Mouse (Mus musculus) ES-CJ7 (cell line): ENCODE results near the gene Midn.

Source experiments
- DNase-seq: peaks from one replicate; pipeline ENCODE4 v3.0.0; 2011; ENCODE audit warnings: low read depth, low spot score

Midn gene

GRCm38 (mm10) chr10:80129846-80130245 is 18.2 kb upstream of the Midn start:
- no peak for DNase-seq

- DNase-seq, result no peak
Measured at GRCm38 (mm10) chr10:80130403-80131031, 17.6 kb upstream of the Midn start.

- peak; percentile 78 for DNase-seq
Measured at GRCm38 (mm10) chr10:80131316-80131951, 16.6 kb upstream of the Midn start.

- no peak for DNase-seq
Measured at GRCm38 (mm10) chr10:80131952-80132350, 16.1 kb upstream of the Midn start.

GRCm38 (mm10) chr10:80133226-80133849 is 14.7 kb upstream of the Midn start:
- no peak for DNase-seq

GRCm38 (mm10) chr10:80134421-80134820 is 13.7 kb upstream of the Midn start:
- DNase-seq, result no peak

GRCm38 (mm10) chr10:80135161-80135560 is 12.9 kb upstream of the Midn start:
- no peak for DNase-seq

- DNase-seq, result no peak
Measured at GRCm38 (mm10) chr10:80135641-80136040, 12.4 kb upstream of the Midn start.

- DNase-seq, result no peak
Measured at GRCm38 (mm10) chr10:80136179-80136951, 11.7 kb upstream of the Midn start.

- peak; percentile 53 for DNase-seq
Measured at GRCm38 (mm10) chr10:80136952-80137625, 11.0 kb upstream of the Midn start.

- DNase-seq, result no peak
Measured at GRCm38 (mm10) chr10:80137626-80138552, 10.2 kb upstream of the Midn start.

GRCm38 (mm10) chr10:80138553-80139438 is 9.3 kb upstream of the Midn start, which contains the start of gene Atp5d:
Atp5d (plus strand) TSS chr10:80138632.
- peak; percentile 66 for DNase-seq

- peak; percentile 57 for DNase-seq
Measured at GRCm38 (mm10) chr10:80139439-80139775, 8.7 kb upstream of the Midn start.

- DNase-seq, result no peak
Measured at GRCm38 (mm10) chr10:80139975-80140665, 8.0 kb upstream of the Midn start.

- DNase-seq, result no peak
Measured at GRCm38 (mm10) chr10:80140666-80141035, 7.4 kb upstream of the Midn start, which contains the start of gene Cbarp. Cbarp (minus strand) TSS chr10:80140835.

- peak; percentile 98 for DNase-seq
Measured at GRCm38 (mm10) chr10:80141243-80141642, 6.8 kb upstream of the Midn start.

- DNase-seq, result peak; percentile 99
Measured at GRCm38 (mm10) chr10:80141786-80142529, 6.1 kb upstream of the Midn start.

- DNase-seq, result peak; percentile 59
Measured at GRCm38 (mm10) chr10:80142530-80142925, 5.5 kb upstream of the Midn start.
